21 mouse cellular contexts compared by ENCODE assay signal in genomic region chr19:21636907-21637306, GRCm38 (mm10). TPM values are rescaled to one million over a fixed set of nuclear protein-coding genes. Genes with fewer than 3 reads are reported as not detected.
A peak's percentile ranks its signal among the peaks of the same experiment; 100 is the strongest.
DNase-seq lines count a peak whose midpoint lies in the region; ATAC-seq and TF ChIP-seq lines count a peak whose summit lies in the region.
"Had no signal": no experiment of that assay in that cellular context is flagged by ENCODE, and none has a peak within 500 bp of the region (broad histone marks: within the 10 kb centered on the region; RNA-seq: fewer than 3 reads in every experiment).

No protein-coding gene starts in this region.

- peak; percentile 49 to 68 for DNase-seq in lung, adult 18-20 months
- no peak for DNase-seq in lung, postnatal 14 days
- DNase-seq in R1 (ENCODE audit: low read depth, low spot score), result peak; percentile 65
- DNase-seq in lung, postnatal 0 days (ENCODE audit: low spot score), result peak; percentile 84
- DNase-seq in spleen, postnatal 14 days (ENCODE audit: low spot score in 2 of 2), result no peak
- no peak for DNase-seq in frontal cortex, postnatal 25 days (ENCODE audit: low spot score in 2 of 2)
- DNase-seq: adrenal gland, adult 2 months; adrenal gland, postnatal 36 days; cerebellum, adult 2 months; cerebellum, postnatal 14 days; embryo, embryonic 11 days; gastrocnemius, postnatal 36 days; heart, postnatal 36 days had no signal

- TF ChIP-seq EP300 in lung, postnatal 0 days (IDR thresholded peaks at IDR 0.05), result no peak

- H3K4me2 ChIP-seq in lung, postnatal 0 days (replicated peaks; ENCODE audit: low read depth, low read length), result no peak overlapping the region; the same call in 1 of the 2 replicates
- H3K4me2 ChIP-seq: embryonic facial prominence, embryonic 15.5 days; heart, embryonic 13.5 days; hindbrain, embryonic 15.5 days had no signal

- ATAC-seq in lung, postnatal 0 days, result peak; percentile 88
- ATAC-seq in megakaryocyte progenitor cell, adult 5-6 weeks (replicated peaks; ENCODE audit: poor library complexity), result peak; percentile 14; the same call in 1 of the 2 replicates
- ATAC-seq in activated CD4-positive, CD25-positive, alpha-beta regulatory T cell, adult 4 months, result no peak
- ATAC-seq: forebrain, embryonic 14.5 days had no signal

- H3K4me3 ChIP-seq in lung, postnatal 0 days (ENCODE audit: low read depth, low read length), result no peak overlapping the region
- H3K4me3 ChIP-seq: embryonic facial prominence, embryonic 15.5 days; erythroblast, embryonic 14.5 days; forebrain, embryonic 10.5 days; heart, embryonic 13.5 days; hindbrain, embryonic 15.5 days had no signal

- H3K36me3 ChIP-seq in lung, postnatal 0 days (ENCODE audit: insufficient read depth, low read length), result no peaks in the 10 kb centered on the region
- H3K36me3 ChIP-seq: embryonic facial prominence, embryonic 15.5 days; heart, embryonic 13.5 days; hindbrain, embryonic 15.5 days had no signal

- no peaks in the 10 kb centered on the region for H3K27me3 ChIP-seq in lung, postnatal 0 days (replicated peaks; ENCODE audit: insufficient read depth, low read length)
- H3K27me3 ChIP-seq: embryonic facial prominence, embryonic 15.5 days; heart, embryonic 13.5 days; hindbrain, embryonic 15.5 days had no signal

- H3K27ac ChIP-seq in lung, postnatal 0 days (ENCODE audit: low read length), result peak overlapping the region; percentile 66
- H3K27ac ChIP-seq: embryonic facial prominence, embryonic 15.5 days; forebrain, embryonic 10.5 days; heart, embryonic 13.5 days; hindbrain, embryonic 15.5 days had no signal

- no peaks in the 10 kb centered on the region for H3K9me3 ChIP-seq in lung, postnatal 0 days (ENCODE audit: low read length)
- H3K9me3 ChIP-seq: embryonic facial prominence, embryonic 15.5 days; forebrain, embryonic 10.5 days; heart, embryonic 13.5 days; hindbrain, embryonic 15.5 days had no signal

- WGBS in lung, postnatal 0 days, result 52% methylated on average over 3 of the region's 3 CpGs

- no peak for TF ChIP-seq CTCF in lung, postnatal 0 days (IDR thresholded peaks at IDR 0.05)

- H3K9ac ChIP-seq in lung, postnatal 0 days (replicated peaks; ENCODE audit: low read depth), result no peak overlapping the region
- H3K9ac ChIP-seq: embryonic facial prominence, embryonic 15.5 days; heart, embryonic 13.5 days; hindbrain, embryonic 15.5 days had no signal

- H3K4me1 ChIP-seq in lung, postnatal 0 days (ENCODE audit: insufficient read depth, low read depth, low read length), result no peaks in the 10 kb centered on the region
- H3K4me1 ChIP-seq: embryonic facial prominence, embryonic 15.5 days; forebrain, embryonic 10.5 days; hindbrain, embryonic 15.5 days had no signal

RNA-seq across cellular contexts. Expression of gene 1110059E24Rik, which starts 15.9 kb away (rescaled TPM):
- polyA plus RNA-seq in lung, postnatal 0 days (2015; fragmentation: Nextera tagmentation; extraction: Ambion mirVana), result 44.3 and 47.4 TPM in 2 replicates
- total RNA-seq in megakaryocyte progenitor cell, adult 5-6 weeks (2015), result 46.4 and 49.2 TPM in 2 replicates
- total RNA-seq in megakaryocyte progenitor cell, adult 5-6 weeks (2017), result 68.3 and 82.1 TPM in 2 replicates
- 10 to 100 TPM; 47.7 to 65.9 TPM for polyA plus RNA-seq in activated CD4-positive, CD25-positive, alpha-beta regulatory T cell, adult 4 months (2017; shearing (Covaris generic))

RNA-seq across cellular contexts. Expression of gene Abhd17b, which starts 16.1 kb away (rescaled TPM):
- 44.1 and 49.8 TPM in 2 replicates for polyA plus RNA-seq in lung, postnatal 0 days (2015; fragmentation: Nextera tagmentation; extraction: Ambion mirVana)
- total RNA-seq in megakaryocyte progenitor cell, adult 5-6 weeks (2015), result 81.0 and 86.6 TPM in 2 replicates
- 54.6 and 57.9 TPM in 2 replicates for total RNA-seq in megakaryocyte progenitor cell, adult 5-6 weeks (2017)
- polyA plus RNA-seq in activated CD4-positive, CD25-positive, alpha-beta regulatory T cell, adult 4 months (2017; shearing (Covaris generic)), result 10 to 100 TPM; 10.4 to 12.0 TPM

Comparison
In these comparisons a context has a peak if more than half of its experiments do, and no peak if none do; other contexts are left out.
1. DNase-seq: peak in lung, adult 18-20 months (2 of 2), R1 (single experiment) and lung, postnatal 0 days (single experiment); none in lung, postnatal 14 days (single experiment), spleen, postnatal 14 days (0 of 2) and frontal cortex, postnatal 25 days (0 of 2).